Mouse (Mus musculus) layer of hippocampus, adult 11-12 months (tissue): ENCODE measurements at regions not wholly inside any gene's neighbourhood (a gene's known extent, or its start where the extent isn't known, plus 50 kb on each side); places are given as distances from the start of the nearest gene placed in this dataset.

Source experiments
- DNase-seq: peaks from one replicate; pipeline ENCODE4 v3.0.0; 2022; ENCODE audit warnings: low spot score

GRCm38 (mm10) chr7:74877466-74877865, 322.9 kb upstream of the Slco3a1 start:
- DNase-seq = no peak

DNA sequence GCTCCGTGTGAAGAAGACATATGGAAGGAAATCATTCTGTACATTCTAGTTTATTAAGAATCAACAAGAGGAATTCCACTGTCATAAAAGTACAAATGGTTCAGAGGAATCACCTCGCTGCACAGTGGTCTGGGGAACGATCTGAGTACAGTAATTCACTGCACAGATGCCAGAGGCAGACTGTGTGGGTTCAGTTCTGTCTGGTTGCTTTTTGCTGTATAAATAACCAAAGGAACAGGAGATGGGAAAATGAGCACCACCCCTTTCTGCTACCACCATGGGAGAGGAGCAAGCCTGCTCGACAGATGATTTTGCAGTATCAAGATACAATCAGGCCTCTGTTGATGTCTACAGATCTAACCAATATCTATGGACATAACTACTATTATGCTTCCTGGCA, 322.1 kb upstream of the Slco3a1 start:
- peak; percentile 46 for DNase-seq

GRCm38 (mm10) chr7:74870250-74870649, 315.7 kb upstream of the Slco3a1 start:
- DNase-seq = no peak

GRCm38 (mm10) chr7:74862727-74863126, 308.1 kb upstream of the Slco3a1 start:
- peak; percentile 3 for DNase-seq

DNA sequence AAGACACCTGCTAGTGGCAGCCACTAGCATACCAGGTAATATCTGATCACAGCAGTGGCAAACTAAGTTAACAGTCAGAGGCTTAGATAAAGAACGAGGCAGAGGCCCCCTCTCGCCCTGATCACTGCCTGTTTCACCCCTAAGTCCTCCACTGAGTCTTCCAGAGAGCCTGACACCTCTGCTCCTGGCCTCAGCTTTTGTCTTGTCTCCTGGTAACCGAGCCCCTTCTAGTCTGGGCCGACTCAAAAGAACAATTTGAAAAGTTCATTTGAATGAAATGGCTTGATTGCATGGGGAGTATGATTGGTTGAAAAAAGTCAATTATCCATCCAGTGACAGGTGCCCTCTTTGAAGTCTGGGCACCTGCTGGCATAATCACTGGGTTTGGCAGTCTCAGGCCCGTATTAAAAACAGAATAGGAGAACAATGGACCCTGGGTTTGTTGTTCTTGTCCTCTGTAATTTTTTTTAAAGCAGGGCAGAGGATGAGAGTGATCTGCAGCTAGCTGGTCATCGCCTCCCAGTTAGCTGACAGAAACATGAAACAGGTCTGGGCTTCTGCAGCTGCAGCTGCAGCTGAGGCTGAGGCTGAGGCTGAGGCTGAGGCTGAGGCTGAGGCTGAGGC, 289.8 kb upstream of the Slco3a1 start:
- no peak for DNase-seq

GRCm38 (mm10) chr7:74823286-74823685, 268.7 kb upstream of the Slco3a1 start:
- no peak for DNase-seq

DNA sequence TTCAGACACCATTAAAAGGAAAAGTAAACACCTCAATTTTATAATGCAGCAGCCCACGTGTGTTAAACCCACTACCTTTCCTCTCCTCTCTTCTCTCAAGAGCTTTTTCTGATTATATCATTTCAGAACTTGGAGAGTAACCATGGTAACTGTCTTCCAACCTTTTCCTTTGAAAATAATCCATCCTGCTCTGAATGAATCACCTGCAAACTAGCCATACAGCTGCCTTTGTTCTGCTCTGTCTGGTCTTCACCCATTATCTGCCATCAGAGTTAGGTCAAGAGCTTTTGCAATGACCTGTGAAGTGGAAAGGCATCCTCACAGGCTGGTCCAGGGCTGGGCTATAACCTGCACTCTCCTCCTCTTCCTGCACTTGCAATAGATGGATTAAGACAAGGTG, 238.7 kb upstream of the Slco3a1 start:
- no peak for DNase-seq

GRCm38 (mm10) chr7:74788696-74789095, 234.1 kb upstream of the Slco3a1 start:
- no peak for DNase-seq

DNA sequence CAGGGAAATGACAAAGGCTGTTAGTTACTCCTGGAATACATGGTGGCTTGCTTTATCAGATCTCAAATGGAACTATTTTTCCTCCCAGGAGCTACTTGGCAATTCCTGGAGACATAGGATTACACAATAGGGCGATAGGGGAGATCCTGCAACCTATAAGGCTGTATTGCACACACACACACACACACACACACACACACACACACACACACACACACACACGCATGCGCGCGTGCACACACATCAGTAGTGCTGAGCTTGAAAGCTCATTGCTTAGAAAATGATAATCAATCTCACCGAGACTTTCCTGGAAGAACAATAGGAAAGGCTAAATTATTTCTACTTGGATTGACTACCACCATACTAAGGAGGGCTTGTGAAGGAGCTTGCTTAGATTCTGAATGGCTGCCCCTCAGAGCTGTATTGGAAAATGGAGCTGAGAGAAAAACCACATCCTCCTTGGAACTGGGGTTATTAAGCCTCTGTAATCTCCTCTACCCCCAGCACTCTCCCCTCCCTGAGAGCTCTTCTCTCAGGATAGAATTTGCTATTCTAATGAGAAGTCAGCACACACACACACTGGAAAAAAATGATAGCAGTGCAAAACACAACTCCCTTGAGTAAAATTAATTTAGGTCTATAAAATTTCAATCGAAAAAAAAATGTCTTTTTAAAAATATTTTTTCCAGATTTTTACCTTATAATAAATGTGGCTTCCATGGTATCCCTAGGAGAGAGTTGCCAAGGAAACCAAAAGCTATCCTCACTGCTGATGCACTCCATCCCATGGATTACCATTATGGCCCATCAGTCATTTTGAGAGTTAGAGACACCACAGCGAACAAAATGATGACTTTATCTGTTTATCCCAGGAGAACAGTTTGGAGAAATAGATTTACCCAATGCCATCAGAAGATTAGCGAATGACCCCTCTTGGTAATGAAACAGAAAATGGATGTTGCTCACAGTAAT, 217.1 kb upstream of the Slco3a1 start:
- no peak for DNase-seq

GRCm38 (mm10) chr7:74766550-74766949, 212.0 kb upstream of the Slco3a1 start:
- peak; percentile 3 for DNase-seq

DNA sequence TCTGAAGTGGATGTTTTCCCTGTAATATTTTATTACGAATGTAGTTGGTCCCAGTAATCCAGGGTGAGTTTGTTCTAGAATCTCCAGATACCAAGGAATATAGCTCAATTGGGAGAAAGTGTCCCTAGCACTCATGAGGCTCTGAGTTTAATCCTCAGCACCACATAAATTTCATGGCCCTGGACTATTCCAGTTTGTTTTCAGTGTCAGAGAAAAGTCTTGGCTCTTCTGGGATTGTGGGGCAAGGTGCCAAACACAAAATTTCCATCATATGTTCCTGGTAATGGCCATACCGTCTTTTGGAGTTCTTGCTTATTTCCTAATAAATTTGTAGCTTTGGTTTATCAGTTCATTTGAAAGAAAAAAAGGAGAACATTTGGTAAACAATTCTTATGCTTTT, 202.9 kb upstream of the Slco3a1 start:
- DNase-seq = no peak

GRCm38 (mm10) chr7:74747704-74748103, 193.1 kb upstream of the Slco3a1 start:
- DNase-seq = no peak

DNA sequence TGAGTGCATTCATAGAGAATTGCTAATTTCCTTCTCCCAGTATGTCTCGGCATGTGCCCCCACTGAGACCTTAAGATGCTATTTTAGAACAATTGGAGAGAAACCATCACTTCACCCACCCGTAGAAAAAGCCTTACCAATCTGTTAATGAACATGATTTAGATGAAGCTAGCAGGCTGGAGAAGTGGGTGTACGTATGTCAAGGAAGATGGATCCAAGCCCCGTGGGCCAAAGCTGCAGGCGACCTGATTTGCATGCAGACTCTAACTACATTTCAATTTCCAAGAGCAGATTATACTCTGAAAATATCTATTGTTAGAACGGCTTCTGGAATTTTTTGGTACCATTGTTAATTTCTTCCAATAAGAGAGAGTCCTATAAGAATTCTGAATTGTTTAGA, 180.4 kb upstream of the Slco3a1 start:
- peak; percentile 49 for DNase-seq

- DNase-seq = no peak
Measured at GRCm38 (mm10) chr7:74726324-74726991, 171.9 kb upstream of the Slco3a1 start.

DNA sequence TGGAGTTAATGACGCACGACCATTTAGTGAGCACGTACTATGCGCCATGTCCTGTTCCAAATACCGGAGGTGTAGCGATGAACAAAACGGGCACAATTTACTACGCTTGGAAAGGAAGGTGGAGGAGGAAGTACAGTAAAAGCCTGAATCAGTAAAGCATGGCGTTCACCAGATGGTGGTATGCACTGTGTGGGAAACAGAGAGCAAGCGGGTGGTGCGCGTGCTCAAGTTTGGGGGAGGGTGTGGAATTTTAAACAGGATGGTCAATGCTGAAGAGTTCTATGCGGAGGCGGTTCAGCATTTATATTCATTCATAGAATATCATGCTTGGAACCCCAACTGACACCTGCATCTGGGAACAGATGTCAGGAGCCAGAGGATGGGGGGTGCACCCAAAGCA, 164.7 kb upstream of the Slco3a1 start:
- peak; percentile 32 for DNase-seq

DNA sequence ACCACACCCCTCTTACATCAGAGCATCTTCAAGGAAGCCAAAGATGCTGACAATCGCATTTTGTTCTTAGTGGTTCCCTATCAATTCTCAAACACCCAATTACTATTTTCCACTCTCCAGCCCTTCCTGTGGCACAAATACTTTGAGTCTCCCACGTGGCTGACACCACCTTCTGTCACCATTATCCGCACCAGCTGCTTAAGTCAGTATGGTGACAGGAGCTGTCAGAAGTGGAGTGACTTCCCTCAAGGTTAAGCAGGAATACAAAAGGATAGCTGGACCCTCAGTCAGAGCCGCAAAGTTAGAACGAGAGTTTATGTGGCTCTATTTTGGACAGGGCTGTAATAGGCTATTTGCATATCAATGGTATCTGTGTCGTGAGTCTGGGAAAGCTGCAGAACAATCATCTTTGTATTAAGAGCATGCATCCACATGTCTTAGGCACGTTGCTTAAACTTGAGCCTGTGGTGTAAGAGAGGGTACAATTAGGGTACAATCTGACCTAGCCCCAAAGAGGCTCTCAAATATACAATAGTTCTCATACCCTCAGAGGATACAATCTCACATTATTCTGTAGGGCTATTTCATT, 155.5 kb upstream of the Slco3a1 start:
- DNase-seq = peak; percentile 19

DNA sequence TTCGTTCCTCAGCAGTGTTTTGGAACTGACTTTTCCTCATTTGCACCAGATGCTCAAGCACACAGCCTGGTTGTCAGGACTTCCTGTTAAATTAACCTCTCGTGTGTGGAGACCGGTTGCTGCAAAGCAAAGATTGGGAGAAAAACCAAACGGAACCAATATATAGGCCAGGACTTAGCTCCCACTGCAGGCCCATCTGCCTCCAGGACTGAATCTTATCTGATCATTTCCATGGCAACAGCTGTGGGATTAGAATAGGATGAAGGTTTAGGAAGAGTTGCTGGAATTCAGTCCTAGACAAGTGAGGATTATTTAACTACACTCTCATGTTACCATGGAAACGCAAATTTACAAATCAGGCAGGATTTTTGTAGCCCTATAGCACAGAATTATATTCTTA, 154.4 kb upstream of the Slco3a1 start:
- DNase-seq = peak; percentile 25

GRCm38 (mm10) chr7:74703533-74703932, 149.0 kb upstream of the Slco3a1 start:
- DNase-seq = no peak

- DNase-seq = no peak
Measured at GRCm38 (mm10) chr7:74697794-74698354, 143.3 kb upstream of the Slco3a1 start.

- DNase-seq = no peak
Measured at GRCm38 (mm10) chr7:74696286-74696685, 141.7 kb upstream of the Slco3a1 start.

DNA sequence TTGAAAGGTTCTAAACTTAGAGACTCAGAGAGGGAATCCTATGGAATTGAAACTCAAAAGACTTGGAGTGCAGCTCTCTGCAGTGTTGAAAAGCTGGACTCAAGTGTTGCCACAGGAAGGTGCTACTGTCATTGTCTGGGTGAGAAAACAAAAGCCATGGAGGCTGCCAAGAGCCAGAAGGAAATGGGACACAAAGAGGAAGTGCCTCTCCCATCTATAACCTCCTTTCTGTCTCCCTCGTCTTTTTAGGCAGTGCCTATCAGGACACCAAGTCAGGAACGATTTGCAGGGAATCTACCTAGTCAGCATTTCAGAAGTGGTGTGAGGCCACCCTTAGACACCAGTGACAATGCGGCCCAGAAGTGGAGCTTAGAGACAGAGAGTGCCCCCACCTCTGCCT, 138.5 kb upstream of the Slco3a1 start:
- DNase-seq = no peak

- DNase-seq = no peak
Measured at GRCm38 (mm10) chr7:74690706-74691105, 136.1 kb upstream of the Slco3a1 start.
